Mouse (Mus musculus) embryonic facial prominence, embryonic 13.5 days (tissue): ENCODE measurements at regions not wholly inside any gene's neighbourhood (a gene's known extent, or its start where the extent isn't known, plus 50 kb on each side); places are given as distances from the start of the nearest gene placed in this dataset.

Experiments used
- ATAC-seq: fragments of 200-750 bp; cut with Nextera tagmentation; 2 replicates; pipeline ENCODE4 v1.8.0; 2017; ENCODE audit warnings: low read depth; ENCODE audit not compliant: insufficient number of reproducible peaks, insufficient read depth, low FRiP score, low TSS enrichment
- H3K27ac ChIP-seq: fragments of 300-500 bp; sonication (generic); 2 replicates; pipeline ENCODE4 v1.5.1; 2015; ENCODE audit warnings: moderate library complexity, mild to moderate bottlenecking, inconsistent platforms
- H3K27me3 ChIP-seq: fragments of 300-500 bp; sonication (generic); 2 replicates; pipeline ENCODE4 v1.6.1; 2015; ENCODE audit warnings: mild to moderate bottlenecking, inconsistent platforms
- H3K36me3 ChIP-seq: fragments of 300-500 bp; sonication (generic); 2 replicates; pipeline ENCODE4 v1.6.1; 2015; ENCODE audit warnings: mild to moderate bottlenecking, inconsistent platforms
- H3K4me1 ChIP-seq: fragments of 300-500 bp; sonication (generic); 2 replicates; pipeline ENCODE4 v1.6.1; 2015; ENCODE audit warnings: inconsistent platforms
- H3K4me2 ChIP-seq: fragments of 300-500 bp; sonication (generic); 2 replicates; pipeline ENCODE4 v1.6.1; 2015; ENCODE audit warnings: moderate library complexity, mild to moderate bottlenecking, inconsistent platforms
- H3K4me3 ChIP-seq: fragments of 300-500 bp; sonication (generic); 2 replicates; pipeline ENCODE4 v1.5.1; 2015; ENCODE audit warnings: mild to moderate bottlenecking, inconsistent platforms
- H3K9ac ChIP-seq: fragments of 300-500 bp; sonication (generic); 2 replicates; pipeline ENCODE4 v1.6.1; 2015; ENCODE audit warnings: mild to moderate bottlenecking, inconsistent platforms
- H3K9me3 ChIP-seq: fragments of 300-500 bp; sonication (generic); 2 replicates; pipeline ENCODE4 v1.6.1; 2016; ENCODE audit warnings: inconsistent platforms
- WGBS: fragments of 180-500 bp; shearing (Covaris S2); methylation state at CpG from one replicate; pipeline ENCODE4 v1.1.7; 2015; ENCODE audit warnings: mixed read lengths; 5-methylcytosine and 5-hydroxymethylcytosine counted together

DNA sequence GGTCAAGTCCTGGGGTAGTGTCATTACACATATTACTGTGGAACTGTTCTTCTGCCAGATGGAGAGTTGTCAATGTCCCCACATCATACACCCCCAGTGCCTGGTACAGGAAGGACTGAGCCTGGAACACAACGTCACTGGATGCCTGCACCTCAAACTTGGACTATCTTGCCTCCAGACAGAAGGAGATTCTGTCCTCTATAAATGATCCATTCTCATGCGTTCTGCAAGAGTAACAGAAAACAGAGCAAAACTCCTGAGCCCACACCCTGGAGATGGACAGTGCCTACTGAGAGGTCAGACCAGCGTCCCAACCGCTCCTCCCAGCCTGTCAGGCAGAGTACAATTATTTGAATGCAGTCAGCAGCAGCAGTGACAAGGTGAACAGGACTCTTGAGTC lies 261.1 kb downstream of the Dysf start:
- WGBS, result 91% methylated on average over 4 of the region's 4 CpGs
- Histone ChIP-seq H3K4me2 (no peak overlapping the region), H3K27ac (no peak overlapping the region), H3K4me1 (peaks cover 28% of the 10 kb centered on the region), H3K4me3 (no peak overlapping the region), H3K9ac (no peak overlapping the region), H3K9me3 (no peaks in the 10 kb centered on the region), H3K27me3 (no peaks in the 10 kb centered on the region), H3K36me3 (no peaks in the 10 kb centered on the region)
- no peak for ATAC-seq

DNA sequence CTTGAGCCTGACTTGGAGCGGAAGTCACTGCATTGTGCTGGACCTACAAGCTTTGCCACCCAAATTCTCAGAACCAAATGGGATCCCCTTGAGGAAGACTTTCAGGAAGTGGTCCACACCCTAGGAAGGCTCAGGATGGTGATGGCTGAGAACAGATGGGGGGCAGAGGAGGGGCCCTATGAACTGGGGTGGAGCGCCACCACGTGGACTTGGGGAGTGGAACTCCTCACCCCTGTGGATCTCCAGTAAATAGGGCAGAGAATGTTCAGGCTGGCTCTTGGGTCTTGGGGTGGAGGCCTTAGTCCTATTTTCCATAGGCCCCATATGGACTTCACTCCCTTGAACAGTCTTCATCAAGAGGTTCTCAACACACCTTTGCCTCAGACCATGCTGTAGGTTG lies 260.6 kb downstream of the Dysf start:
- no peak for ATAC-seq
- Histone ChIP-seq H3K9ac (no peak overlapping the region), H3K4me1 (peaks cover 28% of the 10 kb centered on the region), H3K9me3 (no peaks in the 10 kb centered on the region), H3K36me3 (no peaks in the 10 kb centered on the region), H3K27me3 (no peaks in the 10 kb centered on the region), H3K27ac (no peak overlapping the region), H3K4me2 (no peak overlapping the region), H3K4me3 (no peak overlapping the region)
- WGBS, result 72% methylated on average over 3 of the region's 3 CpGs

DNA sequence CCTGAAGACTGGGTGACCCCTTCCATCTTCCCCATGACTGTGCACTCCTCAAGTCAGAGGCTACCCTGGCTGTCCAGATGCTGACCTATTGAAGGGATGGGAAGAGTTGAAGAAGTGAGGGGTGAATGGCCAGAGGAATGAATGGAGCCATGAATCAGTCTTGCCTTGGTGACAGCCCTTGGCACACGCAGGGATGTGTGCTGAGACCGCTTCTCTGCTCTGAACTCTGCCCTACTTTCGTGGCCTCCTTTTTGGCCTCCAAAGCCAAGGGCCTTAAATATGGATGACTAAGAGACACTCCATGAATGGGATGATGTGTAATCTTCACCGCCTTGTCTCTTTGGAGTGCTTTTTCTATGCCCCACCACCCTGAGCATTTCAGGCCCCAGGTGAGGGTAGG lies 259.7 kb downstream of the Dysf start:
- Histone ChIP-seq H3K36me3 (no peaks in the 10 kb centered on the region), H3K4me2 (no peak overlapping the region), H3K4me1 (peaks cover 29% of the 10 kb centered on the region), H3K27me3 (no peaks in the 10 kb centered on the region), H3K9me3 (no peaks in the 10 kb centered on the region), H3K4me3 (no peak overlapping the region), H3K27ac (no peak overlapping the region), H3K9ac (no peak overlapping the region)
- no peak for ATAC-seq
- WGBS, result 87% methylated on average over 4 of the region's 4 CpGs

DNA sequence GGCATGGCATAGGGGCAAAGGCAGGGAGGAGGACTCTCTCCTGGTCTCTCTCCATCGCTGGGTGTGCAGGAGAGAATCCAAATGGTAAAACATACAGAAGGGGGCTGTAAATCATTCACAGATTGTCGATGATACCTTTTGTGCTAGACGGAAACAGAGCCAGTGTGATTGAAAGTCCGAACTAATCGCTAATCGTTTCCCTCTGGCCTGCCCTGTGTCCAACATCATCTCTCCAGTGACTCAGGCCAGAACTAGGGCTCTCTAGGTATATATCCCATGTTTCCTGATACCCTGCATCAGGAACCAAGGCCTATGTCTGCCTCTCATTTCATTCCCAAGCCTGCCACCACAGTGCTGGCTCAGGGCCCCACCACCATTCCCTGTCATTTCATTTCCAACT lies 259.1 kb downstream of the Dysf start:
- ATAC-seq, result no peak
- no peak overlapping the region for H3K4me3 ChIP-seq
- WGBS, result 70% methylated on average over 6 of the region's 6 CpGs
- H3K9ac ChIP-seq, result no peak overlapping the region
- no peaks in the 10 kb centered on the region for H3K36me3 ChIP-seq
- no peaks in the 10 kb centered on the region for H3K9me3 ChIP-seq
- peaks cover 26% of the 10 kb centered on the region for H3K4me1 ChIP-seq
- no peak overlapping the region for H3K27ac ChIP-seq
- H3K27me3 ChIP-seq, result no peaks in the 10 kb centered on the region
- H3K4me2 ChIP-seq, result no peak overlapping the region

DNA sequence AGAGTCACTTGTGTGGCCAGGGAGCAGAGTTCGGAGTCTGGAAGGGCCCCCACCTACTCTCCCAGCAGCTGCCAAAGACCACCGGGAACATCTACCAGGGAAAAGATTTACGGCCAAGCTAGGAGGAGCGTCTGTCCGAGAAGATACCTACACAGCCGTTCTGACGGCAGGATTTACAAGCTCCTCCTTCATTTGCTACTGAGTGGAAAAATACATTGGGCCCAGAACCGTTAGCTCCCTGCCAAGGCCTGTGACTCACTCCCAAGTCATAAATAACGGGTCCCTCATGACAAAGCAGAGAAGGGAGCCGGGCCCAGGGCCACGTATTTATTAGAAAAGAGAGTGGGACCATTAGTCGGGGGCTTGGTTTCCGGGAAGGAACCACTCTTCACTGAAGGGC lies 258.3 kb downstream of the Dysf start:
- Histone ChIP-seq H3K36me3 (no peaks in the 10 kb centered on the region), H3K4me1 (peaks cover 23% of the 10 kb centered on the region), H3K4me2 (no peak overlapping the region), H3K9me3 (no peaks in the 10 kb centered on the region), H3K27me3 (no peaks in the 10 kb centered on the region), H3K4me3 (no peak overlapping the region), H3K27ac (no peak overlapping the region), H3K9ac (no peak overlapping the region)
- WGBS, result 80% methylated on average over 13 of the region's 13 CpGs
- no peak for ATAC-seq

DNA sequence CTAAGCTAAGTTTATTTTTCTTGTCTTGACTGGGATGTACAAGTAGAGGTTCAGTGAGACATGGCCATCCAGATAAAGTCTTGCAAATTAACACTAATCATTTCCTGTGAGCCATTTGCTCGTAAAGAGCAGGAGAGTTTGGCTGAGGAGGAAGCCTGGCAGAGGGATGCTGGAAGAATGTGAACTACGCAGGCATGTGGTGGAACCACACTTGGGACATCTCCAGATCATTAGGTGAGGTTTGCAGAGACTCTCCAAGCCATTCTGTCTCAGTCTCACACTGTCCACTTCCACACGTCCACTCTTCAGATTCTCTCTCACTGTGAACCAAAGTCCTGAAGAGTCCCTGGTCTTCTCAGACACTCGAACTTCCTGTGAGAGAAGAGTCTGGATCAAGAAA lies 256.3 kb downstream of the Dysf start:
- Histone ChIP-seq H3K4me3 (no peak overlapping the region), H3K4me2 (no peak overlapping the region), H3K9ac (no peak overlapping the region), H3K27ac (no peak overlapping the region), H3K36me3 (no peaks in the 10 kb centered on the region), H3K4me1 (peaks cover 12% of the 10 kb centered on the region; the same call in 1 of the 2 replicates), H3K9me3 (no peaks in the 10 kb centered on the region), H3K27me3 (no peaks in the 10 kb centered on the region)
- 77% methylated on average over 4 of the region's 4 CpGs for WGBS
- ATAC-seq, result no peak

DNA sequence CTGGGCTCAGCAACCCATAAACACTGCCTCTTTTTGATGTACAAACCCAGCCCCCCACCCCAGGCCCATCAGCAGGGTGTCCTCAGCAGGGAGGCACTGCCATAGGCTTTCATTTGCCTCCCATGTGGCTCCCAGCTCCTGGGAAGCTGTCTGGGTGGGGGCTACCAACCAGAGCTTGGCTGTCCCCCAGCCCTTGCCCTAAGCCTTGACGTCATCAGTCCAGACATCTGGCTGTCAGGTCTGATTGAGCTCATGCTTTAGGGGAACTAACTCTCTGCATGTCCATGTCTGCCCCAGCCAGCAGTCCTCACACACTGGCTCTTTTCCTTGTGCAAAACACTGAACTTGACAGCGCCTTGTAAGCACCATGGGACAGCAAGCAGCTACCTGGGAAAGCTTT lies 255.3 kb downstream of the Dysf start:
- no peaks in the 10 kb centered on the region for H3K36me3 ChIP-seq
- ATAC-seq, result no peak
- 54% methylated on average over 2 of the region's 2 CpGs for WGBS
- no peaks in the 10 kb centered on the region for H3K9me3 ChIP-seq
- no peak overlapping the region for H3K9ac ChIP-seq
- no peak overlapping the region for H3K4me2 ChIP-seq
- H3K4me1 ChIP-seq, result peaks cover 12% of the 10 kb centered on the region; the same call in 1 of the 2 replicates
- no peak overlapping the region for H3K4me3 ChIP-seq
- H3K27ac ChIP-seq, result no peak overlapping the region
- no peaks in the 10 kb centered on the region for H3K27me3 ChIP-seq

DNA sequence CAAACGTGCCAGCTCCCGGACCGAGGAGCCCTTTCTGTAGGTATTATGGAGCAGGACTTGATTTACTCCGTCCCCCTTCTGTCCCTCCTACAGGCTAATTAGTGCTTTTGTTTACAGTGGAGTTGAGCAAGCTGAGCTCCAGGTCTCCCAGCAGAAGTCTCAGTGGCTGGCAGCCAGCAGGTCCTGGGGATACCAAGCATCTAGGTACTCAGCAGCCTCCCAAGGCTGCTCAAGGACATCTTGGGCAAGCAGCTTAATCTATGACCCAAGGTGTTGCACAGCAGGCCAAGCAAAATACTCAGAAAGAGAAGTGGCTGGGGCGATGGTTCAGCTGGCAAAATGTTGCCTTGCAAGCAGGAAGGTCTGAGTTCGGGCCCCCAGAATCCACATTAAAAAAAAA lies 254.4 kb downstream of the Dysf start:
- Histone ChIP-seq H3K27ac (no peak overlapping the region), H3K4me2 (no peak overlapping the region), H3K4me3 (no peak overlapping the region), H3K9ac (no peak overlapping the region), H3K36me3 (no peaks in the 10 kb centered on the region), H3K9me3 (no peaks in the 10 kb centered on the region), H3K27me3 (no peaks in the 10 kb centered on the region), H3K4me1 (peaks cover 12% of the 10 kb centered on the region; the same call in 1 of the 2 replicates)
- WGBS, result 59% methylated on average over 6 of the region's 6 CpGs
- no peak for ATAC-seq

DNA sequence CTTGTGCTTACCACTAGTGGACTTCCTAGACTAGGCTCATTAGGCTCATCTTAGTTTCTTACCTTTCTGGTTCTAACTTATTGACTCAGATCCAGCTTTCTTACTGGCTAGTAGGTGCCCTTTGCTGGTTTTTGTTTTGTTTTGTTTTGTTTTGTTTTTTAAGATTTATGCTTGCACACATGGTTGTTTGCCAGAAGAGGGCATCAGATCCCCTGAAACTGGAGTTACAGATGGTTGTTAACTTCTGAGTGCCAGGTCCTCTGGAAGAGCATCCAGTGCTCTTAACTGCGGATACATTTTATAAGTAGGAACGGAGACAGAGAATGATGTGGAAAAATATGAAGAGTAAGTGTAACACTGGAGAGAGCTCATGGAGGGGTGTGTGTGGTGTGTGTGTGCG lies 253.1 kb downstream of the Dysf start:
- WGBS, result 96% methylated on average over 3 of the region's 3 CpGs
- no peaks in the 10 kb centered on the region for H3K27me3 ChIP-seq
- H3K4me1 ChIP-seq, result peaks cover 7% of the 10 kb centered on the region; the same call in 1 of the 2 replicates
- no peak overlapping the region for H3K4me3 ChIP-seq
- H3K9ac ChIP-seq, result no peak overlapping the region
- no peak overlapping the region for H3K4me2 ChIP-seq
- no peaks in the 10 kb centered on the region for H3K9me3 ChIP-seq
- ATAC-seq, result no peak
- H3K36me3 ChIP-seq, result no peaks in the 10 kb centered on the region
- no peak overlapping the region for H3K27ac ChIP-seq
